Mouse (Mus musculus) erythroblast, embryonic 14.5 days (primary cell): ENCODE data around the gene Gas7.

Source experiments
- GATA1 ChIP-seq: IDR thresholded peaks from 2 replicates; pipeline ENCODE4 v1.6.1; 2012; ENCODE audit warnings: low read length, inconsistent platforms, mixed read lengths
- TAL1 ChIP-seq: IDR thresholded peaks from 3 replicates; pipeline ENCODE4 v1.6.1; 2012; ENCODE audit warnings: low read length, inconsistent platforms, mixed read lengths

DNA sequence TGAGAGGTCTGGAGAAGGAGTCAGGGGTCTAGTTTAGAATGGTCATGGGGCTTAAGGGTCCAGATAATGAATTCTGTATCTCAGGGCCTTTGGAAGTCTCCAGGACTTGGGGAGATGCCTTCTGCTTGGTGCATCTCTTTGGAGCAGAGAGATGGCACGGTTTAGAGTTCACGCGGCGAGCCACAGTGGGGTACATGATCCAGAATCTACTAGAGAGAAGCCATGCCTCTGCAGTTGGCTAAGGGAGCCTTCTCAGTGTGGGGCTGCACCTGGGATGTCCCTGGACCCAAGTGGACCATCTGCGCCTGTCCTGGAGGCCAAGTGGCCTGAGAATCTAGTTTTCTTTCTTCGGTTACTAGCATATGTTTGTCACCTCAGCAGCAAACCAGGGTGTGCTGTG is 214.8 kb downstream of the Gas7 start:
- no peak for TF ChIP-seq GATA1
- TF ChIP-seq TAL1: no peak
